Mouse (Mus musculus) kidney, embryonic 15.5 days (tissue): ENCODE measurements around the gene Fam89a. TPM values are rescaled to one million over a fixed set of nuclear protein-coding genes. Genes with fewer than 3 reads are reported as not detected.

ENCODE experiments used
- ATAC-seq: fragments of 200-750 bp; cut with Nextera tagmentation; replicated peaks from 2 replicates; pipeline ENCODE4 v1.8.0; 2017; ENCODE audit warnings: moderate TSS enrichment; ENCODE audit not compliant: low FRiP score
- H3K27ac ChIP-seq: fragments of 300-500 bp; sonication (generic); 2 replicates; pipeline ENCODE4 v1.5.1; 2015; ENCODE audit warnings: mild to moderate bottlenecking, inconsistent platforms
- H3K27me3 ChIP-seq: fragments of 300-500 bp; sonication (generic); 2 replicates; pipeline ENCODE4 v1.6.1; 2015; ENCODE audit warnings: inconsistent platforms
- H3K36me3 ChIP-seq: fragments of 300-500 bp; sonication (generic); 2 replicates; pipeline ENCODE4 v1.6.1; 2015; ENCODE audit warnings: inconsistent platforms
- H3K4me1 ChIP-seq: fragments of 300-500 bp; sonication (generic); 2 replicates; pipeline ENCODE4 v1.6.1; 2015; ENCODE audit warnings: inconsistent platforms
- H3K4me2 ChIP-seq: fragments of 300-500 bp; sonication (generic); 2 replicates; pipeline ENCODE4 v1.6.1; 2015; ENCODE audit warnings: moderate library complexity, mild to moderate bottlenecking, inconsistent platforms
- H3K4me3 ChIP-seq: fragments of 300-500 bp; sonication (generic); replicated peaks from 2 replicates; pipeline ENCODE4 v1.5.1; 2015; ENCODE audit warnings: mild to moderate bottlenecking, inconsistent platforms
- H3K9ac ChIP-seq: fragments of 300-500 bp; sonication (generic); 2 replicates; pipeline ENCODE4 v1.6.1; 2015; ENCODE audit warnings: mild to moderate bottlenecking, inconsistent platforms
- H3K9me3 ChIP-seq: fragments of 300-500 bp; sonication (generic); replicated peaks from 2 replicates; pipeline ENCODE4 v1.6.1; 2016; ENCODE audit warnings: inconsistent platforms
- WGBS: fragments of 180-500 bp; shearing (Covaris S2); methylation state at CpG from one replicate; pipeline ENCODE4 v1.1.7; 2015; ENCODE audit warnings: mixed read lengths; 5-methylcytosine and 5-hydroxymethylcytosine counted together
- polyA plus RNA-seq: library from polyadenylated mRNA; unstranded; fragments of >200 nt; fragmentation: Nextera tagmentation; extraction: Ambion mirVana; gene quantifications from 2 replicates; pipeline ENCODE4 v1.2.1, GENCODE M21; 2015

Gene Fam89a
- polyA plus RNA-seq, 1 experiment from 2014 or later, result 4.9 TPM

DNA sequence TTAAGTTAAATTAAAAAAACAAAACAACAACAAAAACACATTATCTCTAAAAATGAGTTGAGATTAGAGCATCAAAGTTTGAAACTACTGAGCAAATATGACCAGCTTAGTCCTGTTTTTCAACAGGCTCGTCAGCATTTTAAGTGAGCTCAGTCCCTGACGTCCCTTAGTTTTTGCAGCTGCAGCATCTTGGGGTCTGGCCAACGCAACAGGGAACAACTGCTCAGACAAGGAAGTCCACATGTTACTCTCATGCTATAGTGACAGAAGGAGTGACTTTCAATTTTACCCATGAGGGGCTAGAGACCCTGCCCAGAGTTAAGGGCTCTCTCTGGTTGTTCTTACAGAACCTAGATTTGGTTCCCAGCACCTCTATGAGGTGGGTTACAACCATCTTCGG is 47.3 kb downstream of the Fam89a start:
- no peaks in the 10 kb centered on the region for H3K9me3 ChIP-seq
- no peak for ATAC-seq
- no peak overlapping the region for H3K4me2 ChIP-seq
- WGBS, result 80% methylated on average over 4 of the region's 4 CpGs
- H3K27me3 ChIP-seq, result no peaks in the 10 kb centered on the region
- H3K9ac ChIP-seq, result no peak overlapping the region
- H3K27ac ChIP-seq, result no peak overlapping the region
- H3K36me3 ChIP-seq, result peaks cover 73% of the 10 kb centered on the region
- no peaks in the 10 kb centered on the region for H3K4me1 ChIP-seq
- no peak overlapping the region for H3K4me3 ChIP-seq

DNA sequence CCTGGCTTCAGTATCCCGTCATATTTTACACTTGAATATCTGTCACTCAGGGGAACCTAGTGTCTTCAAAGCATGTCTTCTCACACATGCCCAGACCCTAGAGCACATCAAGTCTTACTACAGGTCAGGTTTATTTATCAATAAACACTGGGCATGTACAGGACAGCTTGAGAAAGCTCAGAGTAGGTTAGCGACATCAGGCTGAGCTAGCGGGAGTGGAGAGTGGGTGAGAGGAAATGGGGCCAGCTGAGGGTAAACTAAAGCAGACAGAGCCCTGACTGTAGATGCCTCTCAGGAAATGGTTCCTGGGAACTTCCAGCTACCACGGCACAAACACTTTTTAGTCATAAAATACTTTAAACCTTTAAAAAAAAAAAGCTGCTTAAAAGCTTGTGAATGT is 48.1 kb downstream of the Fam89a start:
- no peak overlapping the region for H3K4me3 ChIP-seq
- H3K4me2 ChIP-seq, result no peak overlapping the region
- no peaks in the 10 kb centered on the region for H3K4me1 ChIP-seq
- 76% methylated on average over 4 of the region's 4 CpGs for WGBS
- peaks cover 71% of the 10 kb centered on the region for H3K36me3 ChIP-seq
- H3K9ac ChIP-seq, result no peak overlapping the region
- no peaks in the 10 kb centered on the region for H3K9me3 ChIP-seq
- ATAC-seq, result no peak
- H3K27ac ChIP-seq, result no peak overlapping the region
- H3K27me3 ChIP-seq, result no peaks in the 10 kb centered on the region

DNA sequence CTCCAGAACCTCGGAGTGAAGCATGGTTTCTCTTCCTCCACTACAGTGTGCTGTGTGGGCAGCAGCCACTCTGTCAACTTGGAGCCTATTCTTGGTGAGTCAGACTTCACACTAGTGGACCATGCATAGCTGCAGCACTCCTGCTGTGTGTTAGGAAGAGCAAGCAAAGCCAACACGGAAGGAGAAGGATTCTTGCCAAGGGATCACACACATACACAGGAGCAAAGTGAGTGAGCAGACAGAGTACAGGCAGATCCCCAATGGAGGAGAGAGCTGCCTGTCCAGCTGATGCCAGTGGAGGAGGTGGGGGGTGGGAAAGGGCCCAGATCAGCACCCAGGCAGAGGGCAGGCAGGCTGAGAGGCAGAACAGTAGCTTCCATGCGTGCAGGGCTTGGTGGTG is 49.4 kb downstream of the Fam89a start:
- Histone ChIP-seq H3K4me2 (no peak overlapping the region), H3K27me3 (no peaks in the 10 kb centered on the region), H3K9me3 (no peaks in the 10 kb centered on the region), H3K4me3 (no peak overlapping the region), H3K36me3 (peaks cover 75% of the 10 kb centered on the region), H3K27ac (no peak overlapping the region), H3K9ac (no peak overlapping the region), H3K4me1 (no peaks in the 10 kb centered on the region)
- no peak for ATAC-seq
- WGBS, result 87% methylated on average over 3 of the region's 3 CpGs

DNA sequence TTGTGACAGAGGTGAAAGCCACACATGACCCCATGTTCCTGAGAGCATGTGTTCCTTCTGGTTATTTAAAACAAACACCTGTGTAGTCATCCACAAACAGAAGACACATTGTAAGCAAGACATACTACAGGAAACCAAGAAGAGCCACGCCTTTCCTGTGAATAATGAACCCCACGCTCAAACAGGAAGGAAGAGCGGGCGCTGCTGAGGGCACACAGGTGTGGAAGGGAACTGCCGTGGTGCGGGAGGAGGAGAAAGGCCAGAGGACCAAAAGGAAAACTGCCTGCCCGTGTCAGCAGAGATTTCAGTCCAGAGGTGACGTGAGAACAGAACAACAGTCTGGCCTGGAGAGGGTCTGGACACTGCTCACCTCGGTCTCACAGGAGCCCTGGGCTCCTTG is 50.6 kb downstream of the Fam89a start:
- Histone ChIP-seq H3K4me3 (no peak overlapping the region), H3K4me1 (no peaks in the 10 kb centered on the region), H3K36me3 (peaks cover 71% of the 10 kb centered on the region), H3K27ac (no peak overlapping the region), H3K9me3 (no peaks in the 10 kb centered on the region), H3K9ac (no peak overlapping the region), H3K4me2 (no peak overlapping the region), H3K27me3 (no peaks in the 10 kb centered on the region)
- no peak for ATAC-seq
- WGBS, result 84% methylated on average over 9 of the region's 9 CpGs

DNA sequence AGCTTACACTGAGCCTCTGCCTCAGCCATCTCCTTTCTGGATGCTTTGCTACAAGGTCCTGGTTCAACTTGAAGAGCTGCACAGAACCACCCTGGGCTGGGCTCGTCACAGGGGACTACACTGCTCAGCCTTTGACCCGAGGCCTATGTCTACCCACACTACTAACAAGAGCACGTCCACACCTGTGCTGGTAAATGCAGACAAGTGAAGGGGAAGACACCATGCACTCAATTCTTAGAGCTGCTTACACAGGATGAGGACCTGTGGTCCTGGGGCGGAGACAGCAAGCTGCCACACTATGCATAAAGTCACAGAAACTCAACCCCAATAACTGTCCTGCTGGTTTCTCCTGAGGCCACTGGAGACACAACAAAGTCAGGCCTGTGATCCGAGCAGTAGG is 51.4 kb downstream of the Fam89a start:
- 93% methylated on average over 5 of the region's 5 CpGs for WGBS
- Histone ChIP-seq H3K27me3 (no peaks in the 10 kb centered on the region), H3K36me3 (peaks cover 69% of the 10 kb centered on the region), H3K27ac (no peak overlapping the region), H3K4me3 (no peak overlapping the region), H3K9ac (no peak overlapping the region), H3K9me3 (no peaks in the 10 kb centered on the region), H3K4me1 (no peaks in the 10 kb centered on the region), H3K4me2 (no peak overlapping the region)
- no peak for ATAC-seq

DNA sequence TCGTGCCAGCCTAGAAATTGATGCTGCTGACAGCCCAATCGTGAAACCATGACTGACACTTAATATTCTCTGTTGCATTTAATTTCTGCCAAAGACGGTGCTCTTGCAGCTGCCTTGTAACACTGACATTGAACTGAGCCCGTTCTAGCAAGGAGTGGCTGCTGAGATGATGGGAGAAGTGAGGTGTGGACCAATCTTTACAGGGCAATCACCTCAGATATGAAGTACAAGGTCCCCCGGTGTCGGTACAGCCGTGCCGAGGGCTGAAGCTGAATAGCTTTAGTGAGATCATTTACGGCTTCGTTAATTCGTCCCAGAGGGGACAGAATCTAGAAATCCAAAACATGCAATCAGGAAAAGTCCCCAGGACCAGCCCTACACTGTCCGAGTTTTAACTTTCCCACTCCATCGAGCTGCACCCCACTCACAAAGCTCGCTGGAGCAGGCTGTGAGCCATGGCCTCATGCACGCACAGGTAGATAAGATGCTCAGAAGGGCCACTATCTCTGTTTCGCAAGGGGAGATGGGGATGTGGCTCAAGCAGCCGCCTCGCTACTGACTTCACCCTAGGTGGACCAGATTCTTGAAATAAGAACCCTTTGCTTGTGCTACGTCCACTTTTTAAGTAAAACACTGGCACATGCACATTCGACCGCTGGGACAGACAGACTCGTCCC is 56.1 kb downstream of the Fam89a start:
- no peak overlapping the region for H3K9ac ChIP-seq
- no peaks in the 10 kb centered on the region for H3K9me3 ChIP-seq
- H3K27me3 ChIP-seq, result no peaks in the 10 kb centered on the region
- H3K36me3 ChIP-seq, result peaks cover 73% of the 10 kb centered on the region
- WGBS, result 94% methylated on average over 22 of the region's 22 CpGs
- H3K27ac ChIP-seq, result no peak overlapping the region
- H3K4me1 ChIP-seq, result no peaks in the 10 kb centered on the region
- ATAC-seq, result no peak
- no peak overlapping the region for H3K4me3 ChIP-seq
- no peak overlapping the region for H3K4me2 ChIP-seq

DNA sequence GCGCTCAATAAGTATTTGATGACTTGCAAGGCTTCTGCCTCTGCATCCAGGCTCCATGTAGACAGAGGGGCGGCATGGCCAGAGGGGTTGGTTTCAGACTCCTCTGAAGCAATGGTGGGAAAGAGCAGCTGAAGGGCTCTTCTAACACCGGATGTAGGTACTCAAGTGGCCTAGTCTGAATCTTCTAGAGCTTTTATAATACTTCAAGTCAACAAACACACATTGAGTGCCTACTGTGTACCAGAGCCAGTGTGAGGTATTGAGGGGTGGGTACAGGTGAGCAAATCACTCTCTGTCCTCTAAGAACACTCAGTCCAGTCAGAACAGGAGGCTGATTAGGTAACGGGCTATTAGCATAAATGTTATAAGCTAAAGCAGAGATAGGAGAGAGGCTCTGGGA is 59.9 kb downstream of the Fam89a start:
- no peaks in the 10 kb centered on the region for H3K9me3 ChIP-seq
- no peak for ATAC-seq
- H3K9ac ChIP-seq, result no peak overlapping the region
- 91% methylated on average over 4 of the region's 4 CpGs for WGBS
- no peak overlapping the region for H3K4me2 ChIP-seq
- H3K27ac ChIP-seq, result no peak overlapping the region
- no peaks in the 10 kb centered on the region for H3K27me3 ChIP-seq
- H3K36me3 ChIP-seq, result peaks cover 61% of the 10 kb centered on the region
- H3K4me1 ChIP-seq, result no peaks in the 10 kb centered on the region
- no peak overlapping the region for H3K4me3 ChIP-seq

Other genes with a start within 250 kb of the Fam89a start
- 35.6 and 36.4 TPM in 2 replicates for gene Cog2, start 231.1 kb downstream of the Fam89a start, polyA plus RNA-seq
- gene Agt, start 182.1 kb downstream of the Fam89a start, polyA plus RNA-seq, result 1.9 and 3.2 TPM in 2 replicates
- gene Capn9, start 175.7 kb downstream of the Fam89a start, polyA plus RNA-seq, result 0.08 and 0.31 TPM in 2 replicates
- 28.4 and 32.3 TPM in 2 replicates for gene 2310022B05Rik, start 88.5 kb downstream of the Fam89a start, polyA plus RNA-seq
- gene Ttc13, start 29.8 kb downstream of the Fam89a start, polyA plus RNA-seq, result 46.7 and 47.0 TPM in 2 replicates
- gene Arv1, start 29.7 kb downstream of the Fam89a start, polyA plus RNA-seq, result 25.2 and 28.1 TPM in 2 replicates
- 0.10 and 0.36 TPM in 2 replicates for gene Trim67, start 41.3 kb upstream of the Fam89a start, polyA plus RNA-seq
- gene Gnpat, start 111.2 kb upstream of the Fam89a start, polyA plus RNA-seq, result 101 and 114 TPM in 2 replicates
- gene 2810004N23Rik, start 111.3 kb upstream of the Fam89a start, polyA plus RNA-seq, result 52.7 and 53.3 TPM in 2 replicates
- 7.6 and 9.0 TPM in 2 replicates for gene Exoc8, start 145.9 kb upstream of the Fam89a start, polyA plus RNA-seq
- gene Sprtn, start 146.1 kb upstream of the Fam89a start, polyA plus RNA-seq, result 9.7 and 10.2 TPM in 2 replicates
- 10.9 and 11.1 TPM in 2 replicates for gene Egln1, start 197.5 kb upstream of the Fam89a start, polyA plus RNA-seq